Mouse (Mus musculus): ENCODE results near the gene Olfr564. TPM values are rescaled to one million over a fixed set of nuclear protein-coding genes. Genes with fewer than 3 reads are reported as not detected.

Gene Olfr564
- polyA plus RNA-seq (2015; fragmentation: Nextera tagmentation; extraction: Ambion mirVana), result not detected in 2 replicates

- no peaks in the 10 kb centered on the region for H3K36me3 ChIP-seq (ENCODE audit: control insufficient read depth, insufficient read depth, low read length)
- H3K27ac ChIP-seq (ENCODE audit: low read length), result no peak within 1 kb of the TSS
- ATAC-seq (ENCODE audit: insufficient read depth, low FRiP score), result no peak
- H3K9me3 ChIP-seq (replicated peaks; ENCODE audit: control insufficient read depth, low read length), result no peaks in the 10 kb centered on the region
- no peaks in the 10 kb centered on the region for H3K4me1 ChIP-seq (ENCODE audit: control insufficient read depth, insufficient read depth, low read length)
- H3K4me2 ChIP-seq (ENCODE audit: low read depth, low read length), result no peak within 1 kb of the TSS
- H3K9ac ChIP-seq (ENCODE audit: low read length), result no peak within 1 kb of the TSS
- H3K4me3 ChIP-seq (replicated peaks; ENCODE audit: low read length), result no peak within 1 kb of the TSS
- H3K27me3 ChIP-seq (ENCODE audit: control insufficient read depth, insufficient read depth, low read length), result no peaks in the 10 kb centered on the region
These were observed at the start of gene Olfr564 for GRCm38 (mm10) chr7:102803180-102803579. Olfr564 (plus strand) TSS chr7:102803480.

- WGBS, result 53% methylated on average over 4 of the region's 4 CpGs
- no peak within 1 kb of the TSS for H3K4me3 ChIP-seq (replicated peaks; ENCODE audit: low read length)
- H3K4me1 ChIP-seq (ENCODE audit: control insufficient read depth, insufficient read depth, low read length), result no peaks in the 10 kb centered on the region
- ATAC-seq (ENCODE audit: insufficient read depth, low FRiP score), result no peak
- H3K4me2 ChIP-seq (ENCODE audit: low read depth, low read length), result no peak within 1 kb of the TSS
- no peaks in the 10 kb centered on the region for H3K36me3 ChIP-seq (ENCODE audit: control insufficient read depth, insufficient read depth, low read length)
- H3K27ac ChIP-seq (ENCODE audit: low read length), result no peak within 1 kb of the TSS
- H3K9me3 ChIP-seq (replicated peaks; ENCODE audit: control insufficient read depth, low read length), result no peaks in the 10 kb centered on the region
- no peak within 1 kb of the TSS for H3K9ac ChIP-seq (ENCODE audit: low read length)
- no peaks in the 10 kb centered on the region for H3K27me3 ChIP-seq (ENCODE audit: control insufficient read depth, insufficient read depth, low read length)
These were observed 44.0 kb upstream of the Olfr564 start, which contains the start of the genes Olfr560 and Olfr78 for GRCm38 (mm10) chr7:102759266-102759665. Olfr560 (minus strand) TSS chr7:102759366. Olfr78 (minus strand) TSS chr7:102759471.

- ATAC-seq (ENCODE audit: insufficient read depth, low FRiP score), result no peak
- no peaks in the 10 kb centered on the region for H3K36me3 ChIP-seq (ENCODE audit: control insufficient read depth, insufficient read depth, low read length)
- H3K9me3 ChIP-seq (replicated peaks; ENCODE audit: control insufficient read depth, low read length), result no peaks in the 10 kb centered on the region
- H3K4me2 ChIP-seq (ENCODE audit: low read depth, low read length), result no peak within 1 kb of the TSS
- H3K9ac ChIP-seq (ENCODE audit: low read length), result no peak within 1 kb of the TSS
- H3K27ac ChIP-seq (ENCODE audit: low read length), result no peak within 1 kb of the TSS
- H3K27me3 ChIP-seq (ENCODE audit: control insufficient read depth, insufficient read depth, low read length), result no peaks in the 10 kb centered on the region
- WGBS, result 72% methylated on average over 2 of the region's 2 CpGs
- H3K4me3 ChIP-seq (replicated peaks; ENCODE audit: low read length), result no peak within 1 kb of the TSS
- H3K4me1 ChIP-seq (ENCODE audit: control insufficient read depth, insufficient read depth, low read length), result no peaks in the 10 kb centered on the region
These were observed 32.4 kb upstream of the Olfr564 start, which contains the start of gene Olfr561 for GRCm38 (mm10) chr7:102770921-102771320. Olfr561 (plus strand) TSS chr7:102771221.

Other genes with a start within 250 kb of the Olfr564 start
- gene Trim21, start 238.0 kb upstream of the Olfr564 start, polyA plus RNA-seq (2015; fragmentation: Nextera tagmentation; extraction: Ambion mirVana), result 0.26 and 0.58 TPM in 2 replicates
- not detected in 2 replicates for gene Olfr550, start 232.0 kb upstream of the Olfr564 start, polyA plus RNA-seq (2015; fragmentation: Nextera tagmentation; extraction: Ambion mirVana)
- not detected in 2 replicates for gene Olfr551, start 211.6 kb upstream of the Olfr564 start, polyA plus RNA-seq (2015; fragmentation: Nextera tagmentation; extraction: Ambion mirVana)
- gene Olfr552, start 205.7 kb upstream of the Olfr564 start, polyA plus RNA-seq (2015; fragmentation: Nextera tagmentation; extraction: Ambion mirVana), result not detected in 2 replicates
- gene Olfr553, start 185.3 kb upstream of the Olfr564 start, polyA plus RNA-seq (2015; fragmentation: Nextera tagmentation; extraction: Ambion mirVana), result not detected in 2 replicates
- gene Olfr554, start 165.0 kb upstream of the Olfr564 start, polyA plus RNA-seq (2015; fragmentation: Nextera tagmentation; extraction: Ambion mirVana), result not detected in 2 replicates
- not detected in 2 replicates for gene Olfr555, start 144.7 kb upstream of the Olfr564 start, polyA plus RNA-seq (2015; fragmentation: Nextera tagmentation; extraction: Ambion mirVana)
- gene Olfr556, start 138.6 kb upstream of the Olfr564 start, polyA plus RNA-seq (2015; fragmentation: Nextera tagmentation; extraction: Ambion mirVana), result not detected in 2 replicates
- gene Trim68, start 116.2 kb upstream of the Olfr564 start, polyA plus RNA-seq (2015; fragmentation: Nextera tagmentation; extraction: Ambion mirVana), result 15.7 and 16.5 TPM in 2 replicates
- gene Olfr557, start 107.6 kb upstream of the Olfr564 start, polyA plus RNA-seq (2015; fragmentation: Nextera tagmentation; extraction: Ambion mirVana), result not detected in 2 replicates
- 0.45 and 0.75 TPM in 2 replicates for gene Olfr558, start 101.3 kb upstream of the Olfr564 start, polyA plus RNA-seq (2015; fragmentation: Nextera tagmentation; extraction: Ambion mirVana)
- not detected in 2 replicates for gene Olfr33, start 84.4 kb upstream of the Olfr564 start, polyA plus RNA-seq (2015; fragmentation: Nextera tagmentation; extraction: Ambion mirVana)
- not detected in 2 replicates for gene Olfr559, start 76.0 kb upstream of the Olfr564 start, polyA plus RNA-seq (2015; fragmentation: Nextera tagmentation; extraction: Ambion mirVana)
- not detected in 2 replicates for gene Olfr560, start 44.1 kb upstream of the Olfr564 start, polyA plus RNA-seq (2015; fragmentation: Nextera tagmentation; extraction: Ambion mirVana)
- 0.34 and 0.72 TPM in 2 replicates for gene Olfr78, start 44.0 kb upstream of the Olfr564 start, polyA plus RNA-seq (2015; fragmentation: Nextera tagmentation; extraction: Ambion mirVana)
- not detected in 2 replicates for gene Olfr561, start 32.3 kb upstream of the Olfr564 start, polyA plus RNA-seq (2015; fragmentation: Nextera tagmentation; extraction: Ambion mirVana)
- not detected in 2 replicates for gene Olfr566, start 55.3 kb downstream of the Olfr564 start, polyA plus RNA-seq (2015; fragmentation: Nextera tagmentation; extraction: Ambion mirVana)
- not detected in 2 replicates for gene Olfr568, start 73.6 kb downstream of the Olfr564 start, polyA plus RNA-seq (2015; fragmentation: Nextera tagmentation; extraction: Ambion mirVana)
- not detected in 2 replicates for gene Olfr569, start 87.4 kb downstream of the Olfr564 start, polyA plus RNA-seq (2015; fragmentation: Nextera tagmentation; extraction: Ambion mirVana)
- gene Olfr570, start 91.1 kb downstream of the Olfr564 start, polyA plus RNA-seq (2015; fragmentation: Nextera tagmentation; extraction: Ambion mirVana), result not detected in 2 replicates
- gene Olfr571, start 114.1 kb downstream of the Olfr564 start, polyA plus RNA-seq (2015; fragmentation: Nextera tagmentation; extraction: Ambion mirVana), result not detected in 2 replicates
- not detected in 2 replicates for gene Olfr572, start 120.9 kb downstream of the Olfr564 start, polyA plus RNA-seq (2015; fragmentation: Nextera tagmentation; extraction: Ambion mirVana)
- gene Olfr573-ps1, start 139.1 kb downstream of the Olfr564 start, polyA plus RNA-seq (2015; fragmentation: Nextera tagmentation; extraction: Ambion mirVana), result not detected in 2 replicates
- not detected in 2 replicates for gene Olfr574, start 145.0 kb downstream of the Olfr564 start, polyA plus RNA-seq (2015; fragmentation: Nextera tagmentation; extraction: Ambion mirVana)
- not detected in 2 replicates for gene Olfr575, start 155.3 kb downstream of the Olfr564 start, polyA plus RNA-seq (2015; fragmentation: Nextera tagmentation; extraction: Ambion mirVana)
- not detected in 2 replicates for gene Olfr576, start 159.2 kb downstream of the Olfr564 start, polyA plus RNA-seq (2015; fragmentation: Nextera tagmentation; extraction: Ambion mirVana)
- not detected in 2 replicates for gene Olfr577, start 172.5 kb downstream of the Olfr564 start, polyA plus RNA-seq (2015; fragmentation: Nextera tagmentation; extraction: Ambion mirVana)
- gene Olfr578, start 185.8 kb downstream of the Olfr564 start, polyA plus RNA-seq (2015; fragmentation: Nextera tagmentation; extraction: Ambion mirVana), result not detected in 2 replicates
- not detected in 2 replicates for gene Olfr582, start 234.5 kb downstream of the Olfr564 start, polyA plus RNA-seq (2015; fragmentation: Nextera tagmentation; extraction: Ambion mirVana)
- gene Olfr583, start 247.8 kb downstream of the Olfr564 start, polyA plus RNA-seq (2015; fragmentation: Nextera tagmentation; extraction: Ambion mirVana), result not detected in 2 replicates

Measured in stomach, embryonic 16.5 days (tissue).